10 mouse cellular contexts compared by ENCODE assay signal in genomic region chr15:27752677-27753342, GRCm38 (mm10).
DNase-seq lines count a peak whose midpoint lies in the region; ATAC-seq lines count a peak whose summit lies in the region.
"Had no signal": no experiment of that assay in that cellular context is flagged by ENCODE, and none has a peak within 500 bp of the region (broad histone marks: within the 10 kb centered on the region; RNA-seq: fewer than 3 reads in every experiment).

No protein-coding gene starts in this region.

- WGBS in hindbrain, embryonic 15.5 days = 58% methylated on average over 7 of the region's 7 CpGs
- WGBS in hindbrain, embryonic 10.5 days = 77% methylated on average over 7 of the region's 7 CpGs
- WGBS in embryonic facial prominence, embryonic 14.5 days = 64% methylated on average over 7 of the region's 7 CpGs

- intact Hi-C loops in heart, postnatal 25 days (cut with DNase I) = loop anchor here (1.0 kb wide), 1 partner anchor 68 kb away; no protein-coding TSS in a partner anchor

- H3K4me2 ChIP-seq in hindbrain, embryonic 15.5 days = no peak overlapping the region
- no peak overlapping the region for H3K4me2 ChIP-seq in embryonic facial prominence, embryonic 14.5 days (ENCODE audit: low read depth, low read length)
- H3K4me2 ChIP-seq: liver, embryonic 13.5 days had no signal

- DNase-seq in hindbrain, embryonic 10.5 days (ENCODE audit: low spot score) = no peak
- peak; percentile 71 for DNase-seq in NIH3T3 (ENCODE audit: low read depth)
- DNase-seq in embryonic facial prominence, embryonic 14.5 days (ENCODE audit: low spot score) = peak; percentile 29
- DNase-seq in kidney, postnatal 36 days = peak; percentile 25 to 41
- no peak for DNase-seq in gastrocnemius, postnatal 10 days
- no peak for DNase-seq in heart, postnatal 25 days (ENCODE audit: low spot score)
- DNase-seq: liver, embryonic 13.5 days had no signal

- H3K9ac ChIP-seq in hindbrain, embryonic 15.5 days = no peak overlapping the region
- H3K9ac ChIP-seq in embryonic facial prominence, embryonic 14.5 days (ENCODE audit: low read depth, low read length) = no peak overlapping the region; the same call in 1 of the 2 replicates
- H3K9ac ChIP-seq: liver, embryonic 13.5 days had no signal

- H3K4me1 ChIP-seq in hindbrain, embryonic 15.5 days (replicated peaks) = 0 out of 2 replicates have a peak, but pooled peaks cover 4% of the 10 kb centered on the region
- no peaks in the 10 kb centered on the region for H3K4me1 ChIP-seq in hindbrain, embryonic 10.5 days (replicated peaks)
- no peaks in the 10 kb centered on the region for H3K4me1 ChIP-seq in embryonic facial prominence, embryonic 14.5 days (ENCODE audit: control insufficient read depth, insufficient read depth, low read length)
- H3K4me1 ChIP-seq: heart, embryonic 10.5 days; liver, embryonic 13.5 days had no signal

- no peak for ATAC-seq in hindbrain, embryonic 15.5 days (ENCODE audit: low FRiP score, low read depth)
- ATAC-seq in embryonic facial prominence, embryonic 14.5 days (ENCODE audit: low read depth) = no peak
- ATAC-seq in CD4-positive, CD25-positive, alpha-beta regulatory T cell, adult 4 months = no peak

- peaks cover 82% of the 10 kb centered on the region for H3K36me3 ChIP-seq in hindbrain, embryonic 15.5 days
- peaks cover 100% of the 10 kb centered on the region for H3K36me3 ChIP-seq in hindbrain, embryonic 10.5 days
- peaks cover 99% of the 10 kb centered on the region for H3K36me3 ChIP-seq in embryonic facial prominence, embryonic 14.5 days (ENCODE audit: control insufficient read depth, insufficient read depth, low read length)

- H3K27me3 ChIP-seq in hindbrain, embryonic 15.5 days = no peaks in the 10 kb centered on the region
- no peaks in the 10 kb centered on the region for H3K27me3 ChIP-seq in hindbrain, embryonic 10.5 days (ENCODE audit: insufficient read depth, poor library complexity, severe bottlenecking)
- no peaks in the 10 kb centered on the region for H3K27me3 ChIP-seq in embryonic facial prominence, embryonic 14.5 days (replicated peaks; ENCODE audit: control insufficient read depth, insufficient read depth, low read length)
- H3K27me3 ChIP-seq: liver, embryonic 13.5 days had no signal

- peak overlapping the region; percentile 39 for H3K27ac ChIP-seq in hindbrain, embryonic 15.5 days (replicated peaks)
- no peak overlapping the region for H3K27ac ChIP-seq in hindbrain, embryonic 10.5 days
- peak overlapping the region; percentile 34; the same call in 1 of the 2 replicates for H3K27ac ChIP-seq in embryonic facial prominence, embryonic 14.5 days (replicated peaks; ENCODE audit: low read depth, low read length)
- H3K27ac ChIP-seq: heart, embryonic 10.5 days; liver, embryonic 13.5 days had no signal

- H3K4me3 ChIP-seq in hindbrain, embryonic 15.5 days = no peak overlapping the region
- no peak overlapping the region for H3K4me3 ChIP-seq in hindbrain, embryonic 10.5 days
- no peak overlapping the region for H3K4me3 ChIP-seq in embryonic facial prominence, embryonic 14.5 days (ENCODE audit: low read depth, low read length)
- H3K4me3 ChIP-seq: heart, embryonic 10.5 days; liver, embryonic 13.5 days had no signal

- no peaks in the 10 kb centered on the region for H3K9me3 ChIP-seq in hindbrain, embryonic 15.5 days
- no peaks in the 10 kb centered on the region for H3K9me3 ChIP-seq in hindbrain, embryonic 10.5 days
- H3K9me3 ChIP-seq in embryonic facial prominence, embryonic 14.5 days (ENCODE audit: control insufficient read depth, low read length) = no peaks in the 10 kb centered on the region
- H3K9me3 ChIP-seq: heart, embryonic 10.5 days; liver, embryonic 13.5 days had no signal

Comparison
In these comparisons a context has a peak if more than half of its experiments do, and no peak if none do; other contexts are left out.
1. DNase-seq: peak in NIH3T3 (single experiment), embryonic facial prominence, embryonic 14.5 days (single experiment) and kidney, postnatal 36 days (2 of 2); none in hindbrain, embryonic 10.5 days (single experiment), gastrocnemius, postnatal 10 days (single experiment) and heart, postnatal 25 days (single experiment).